Mouse (Mus musculus) heart, postnatal 25 days (tissue): ENCODE data around the gene Tcf3. TPM values are rescaled to one million over a fixed set of nuclear protein-coding genes. Genes with fewer than 3 reads are reported as not detected.

Experiments used
- DNase-seq: peaks from one replicate; pipeline ENCODE4 v3.0.0; 2022; ENCODE audit warnings: low spot score
- intact Hi-C: fragments of 180-260 bp; cut with DNase I; formaldehyde crosslinking; loops from one replicate; pipeline ENCODE4 v1.15.1; 2025
- total RNA-seq, 2 experiments: library from RNA; stranded (reverse); gene quantifications; 2 replicates each; pipeline ENCODE4 v1.2.3; 2021

Tcf3 gene
- total RNA-seq, 2 experiments from 2014 or later, result 20.3 to 20.9 TPM

- DNase-seq, result no peak
- intact Hi-C loops, result no loop called here
Observed at GRCm38 (mm10) chr10:80441598-80441997, 8.2 kb upstream of the Tcf3 start.

- no peak for DNase-seq
- intact Hi-C loops, result no loop called here
Observed at GRCm38 (mm10) chr10:80440031-80440430, 6.6 kb upstream of the Tcf3 start.

- intact Hi-C loops, result loop anchor here (2.0 to 5.0 kb wide), 2 partner anchors 59 to 254 kb away; no protein-coding TSS in a partner anchor
- no peak for DNase-seq
Observed at GRCm38 (mm10) chr10:80437973-80438372, 4.5 kb upstream of the Tcf3 start.

- no peak for DNase-seq
- intact Hi-C loops, result loop anchor here (2.0 to 5.0 kb wide), 2 partner anchors 57 to 256 kb away; no protein-coding TSS in a partner anchor
Observed at GRCm38 (mm10) chr10:80436276-80436675, 2.8 kb upstream of the Tcf3 start.

- intact Hi-C loops, result loop anchor here (2.0 to 5.0 kb wide), 2 partner anchors 57 to 257 kb away; no protein-coding TSS in a partner anchor
- DNase-seq, result no peak
Observed at GRCm38 (mm10) chr10:80435764-80436163, 2.3 kb upstream of the Tcf3 start.

GRCm38 (mm10) chr10:80434823-80435222, 1.4 kb upstream of the Tcf3 start:
- intact Hi-C loops, result loop anchor here (5.0 kb wide), 1 partner anchor 257 kb away; no protein-coding TSS in a partner anchor
- no peak for DNase-seq

- intact Hi-C loops, result no loop called here
- DNase-seq, result no peak
Observed at GRCm38 (mm10) chr10:80434233-80434592, 766 bp upstream of the Tcf3 start.

- intact Hi-C loops, result no loop called here
- DNase-seq, result no peak
Observed at GRCm38 (mm10) chr10:80432936-80433512, 423 bp downstream of the Tcf3 start.

GRCm38 (mm10) chr10:80432387-80432785, 1.1 kb downstream of the Tcf3 start:
- DNase-seq, result no peak
- intact Hi-C loops, result no loop called here

GRCm38 (mm10) chr10:80431570-80432386, 1.7 kb downstream of the Tcf3 start:
- intact Hi-C loops, result no loop called here
- no peak for DNase-seq

GRCm38 (mm10) chr10:80430375-80430980, 3.0 kb downstream of the Tcf3 start:
- DNase-seq, result no peak
- intact Hi-C loops, result no loop called here

GRCm38 (mm10) chr10:80429800-80430199, 3.6 kb downstream of the Tcf3 start:
- no peak for DNase-seq
- intact Hi-C loops, result no loop called here

GRCm38 (mm10) chr10:80425041-80425440, 8.4 kb downstream of the Tcf3 start:
- intact Hi-C loops, result no loop called here
- DNase-seq, result no peak

- no peak for DNase-seq
Observed at GRCm38 (mm10) chr10:80423562-80423961, 9.9 kb downstream of the Tcf3 start.

GRCm38 (mm10) chr10:80421651-80422472, 11.6 kb downstream of the Tcf3 start:
- intact Hi-C loops, result no loop called here
- DNase-seq, result no peak

More at GRCm38 (mm10) chr10:80423562-80423961, 9.9 kb downstream of the Tcf3 start:
- intact Hi-C loops, result no loop called here

- DNase-seq, result no peak
- intact Hi-C loops, result no loop called here
Observed at GRCm38 (mm10) chr10:80421208-80421607, 12.2 kb downstream of the Tcf3 start.

- intact Hi-C loops, result no loop called here
- DNase-seq, result no peak
Observed at GRCm38 (mm10) chr10:80420729-80421128, 12.7 kb downstream of the Tcf3 start.

- intact Hi-C loops, result no loop called here
- DNase-seq, result no peak
Observed at GRCm38 (mm10) chr10:80419419-80419818, 14.0 kb downstream of the Tcf3 start.

- intact Hi-C loops, result no loop called here
- no peak for DNase-seq
Observed at GRCm38 (mm10) chr10:80418311-80418710, 15.1 kb downstream of the Tcf3 start.

GRCm38 (mm10) chr10:80417841-80418240, 15.6 kb downstream of the Tcf3 start:
- no peak for DNase-seq
- intact Hi-C loops, result no loop called here
